8 mouse cellular contexts compared by ENCODE assay signal in the genomic region with DNA sequence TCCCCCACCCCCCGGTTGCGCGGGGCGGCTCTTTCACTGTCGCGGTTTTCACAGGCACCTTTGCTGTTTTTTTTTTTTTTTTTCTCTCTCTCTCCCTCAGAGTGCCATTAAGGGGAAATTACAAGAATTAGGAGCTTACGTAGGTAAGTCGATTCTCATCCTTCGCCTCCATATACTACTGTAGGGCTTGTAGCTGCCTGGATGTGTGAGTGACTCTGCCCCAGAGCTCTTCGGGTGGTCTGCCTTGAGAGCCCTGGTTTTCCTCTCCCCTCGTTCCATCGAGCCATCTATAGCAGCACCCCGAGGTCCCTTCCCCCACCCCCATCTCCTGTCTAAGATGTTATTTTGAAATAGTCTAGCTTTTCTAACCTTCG. TPM values are rescaled to one million over a fixed set of nuclear protein-coding genes. Genes with fewer than 3 reads are reported as not detected.
DNase-seq lines count a peak whose midpoint lies in the region; ATAC-seq and TF ChIP-seq lines count a peak whose summit lies in the region.

No protein-coding gene starts in this region.

- DNase-seq in cerebellum, adult 2 months: peak in 1 of 2 experiments; percentile 30
- DNase-seq in cerebellum, adult 8-10 months: no peak
- peak; percentile 33 for DNase-seq in spleen, postnatal 10 days (ENCODE audit: low spot score in 2 of 2)
- DNase-seq in spleen, adult 12 weeks (ENCODE audit: low spot score): no peak
- DNase-seq in hindbrain, embryonic 11.5 days (ENCODE audit: low spot score): peak; percentile 42
- peak; percentile 36 to 45 for DNase-seq in thymus, postnatal 36 days
- DNase-seq in gastrocnemius, postnatal 10 days: no peak

- no peaks in the 10 kb centered on the region for H3K36me3 ChIP-seq in hindbrain, embryonic 11.5 days (ENCODE audit: control insufficient read depth, insufficient read depth, low read length)
- H3K36me3 ChIP-seq in macrophage (ENCODE audit: inconsistent target): no peaks in the 10 kb centered on the region

- WGBS in cerebellum, adult 2 months: under 1% methylated on average over 14 of the region's 14 CpGs
- WGBS in hindbrain, embryonic 11.5 days: 3% methylated on average over 9 of the region's 14 CpGs
- WGBS in macrophage (ENCODE audit: missing documents): 4% methylated on average over 7 of the region's 14 CpGs

- TF ChIP-seq POLR2A in cerebellum, adult 2 months (IDR thresholded peaks at IDR 0.05; ENCODE audit: borderline replicate concordance, insufficient read depth, low read length): no peak

- no peaks in the 10 kb centered on the region for H3K9me3 ChIP-seq in hindbrain, embryonic 11.5 days (ENCODE audit: control insufficient read depth, low read length)

- H3K27me3 ChIP-seq in cerebellum, adult 2 months (ENCODE audit: control insufficient read depth, insufficient read depth, low read length): no peaks in the 10 kb centered on the region
- no peaks in the 10 kb centered on the region for H3K27me3 ChIP-seq in hindbrain, embryonic 11.5 days (ENCODE audit: control insufficient read depth, insufficient read depth, low read length)

- peaks cover 6% of the 10 kb centered on the region; the same call in 1 of the 2 replicates for H3K4me1 ChIP-seq in cerebellum, adult 2 months (ENCODE audit: control insufficient read depth, insufficient read depth, low read length)
- no peaks in the 10 kb centered on the region for H3K4me1 ChIP-seq in hindbrain, embryonic 11.5 days (replicated peaks; ENCODE audit: control insufficient read depth, insufficient read depth, low read length)

- ATAC-seq in hindbrain, embryonic 11.5 days (ENCODE audit: low FRiP score): peak; percentile 63

- H3K27ac ChIP-seq in cerebellum, adult 2 months (ENCODE audit: insufficient read depth, low read length): peak overlapping the region; percentile 70
- peak overlapping the region; percentile 88 for H3K27ac ChIP-seq in hindbrain, embryonic 11.5 days (ENCODE audit: low read depth, low read length)
- H3K27ac ChIP-seq in macrophage: no peak overlapping the region

- no peak for TF ChIP-seq CTCF in cerebellum, adult 2 months (IDR thresholded peaks at IDR 0.05; ENCODE audit: borderline replicate concordance, insufficient read depth, low read depth, low read length)

- peaks cover 52% of the 10 kb centered on the region for H3K79me2 ChIP-seq in macrophage (ENCODE audit: inconsistent target)

- H3K4me2 ChIP-seq in hindbrain, embryonic 11.5 days (replicated peaks; ENCODE audit: low read depth, low read length): peak overlapping the region; percentile 62

- peak overlapping the region; percentile 82 for H3K4me3 ChIP-seq in cerebellum, adult 2 months (replicated peaks; ENCODE audit: insufficient read depth, low read depth, low read length)
- peak overlapping the region; percentile 92 for H3K4me3 ChIP-seq in hindbrain, embryonic 11.5 days (ENCODE audit: low read depth, low read length)
- H3K4me3 ChIP-seq in macrophage (ENCODE audit: inconsistent target): peak overlapping the region; percentile 67

- peak overlapping the region; percentile 92 for H3K9ac ChIP-seq in hindbrain, embryonic 11.5 days (ENCODE audit: low read depth, low read length)

RNA-seq across cellular contexts. Expression of gene Zc3h14, which starts 0.6 kb away (rescaled TPM):
- polyA plus RNA-seq in cerebellum, adult 2 months (2012; rRNA removed): 104 and 105 TPM in 2 replicates
- 165 and 169 TPM in 2 replicates for polyA plus RNA-seq in hindbrain, embryonic 11.5 days (2014; fragmentation: Nextera tagmentation; extraction: Ambion mirVana)
- total RNA-seq in macrophage (2018; cell fraction: chromatin; rRNA removed): 100 to 1,000 TPM in 9 of 26 experiments, 10 to 100 TPM in 17; 26.4 to 162 (median 92.0) TPM
- 10 to 100 TPM; 37.2 to 55.8 (median 44.1) TPM for total RNA-seq in macrophage (2018; cell fraction: cytosol; rRNA removed)
- 10 to 100 TPM; 22.3 to 98.1 (median 57.0) TPM for total RNA-seq in macrophage (2018; cell fraction: nucleus; rRNA removed)
- 40.5 to 58.9 TPM (median 43.7 TPM) in 3 replicates for polyA plus RNA-seq in macrophage (2018)
- total RNA-seq in gastrocnemius, postnatal 10 days (2021): 10 to 100 TPM; 51.8 to 55.9 TPM

RNA-seq across cellular contexts. Expression of gene Ptpn21, which starts 10.2 kb away (rescaled TPM):
- 14.0 and 15.9 TPM in 2 replicates for polyA plus RNA-seq in cerebellum, adult 2 months (2012; rRNA removed)
- 6.0 and 6.4 TPM in 2 replicates for polyA plus RNA-seq in hindbrain, embryonic 11.5 days (2014; fragmentation: Nextera tagmentation; extraction: Ambion mirVana)
- 10 to 100 TPM in 13 of 26 experiments, 1 to 10 TPM in 13; 1.2 to 30.7 (median 10.5) TPM for total RNA-seq in macrophage (2018; cell fraction: chromatin; rRNA removed)
- total RNA-seq in macrophage (2018; cell fraction: cytosol; rRNA removed): 10 to 100 TPM in 8 of 26 experiments, 1 to 10 TPM in 18; 2.0 to 11.2 (median 5.4) TPM
- 10 to 100 TPM in 9 of 26 experiments, 1 to 10 TPM in 17; 2.9 to 25.7 (median 8.0) TPM for total RNA-seq in macrophage (2018; cell fraction: nucleus; rRNA removed)
- 5.1 to 9.5 TPM (median 6.2 TPM) in 3 replicates for polyA plus RNA-seq in macrophage (2018)
- 10 to 100 TPM; 33.5 to 39.8 TPM for total RNA-seq in gastrocnemius, postnatal 10 days (2021)

Comparison
In these comparisons a context has a peak if more than half of its experiments do, and no peak if none do; other contexts are left out.
1. DNase-seq: peak in spleen, postnatal 10 days (2 of 2), hindbrain, embryonic 11.5 days (single experiment) and thymus, postnatal 36 days (2 of 2); none in cerebellum, adult 8-10 months (single experiment), spleen, adult 12 weeks (single experiment) and gastrocnemius, postnatal 10 days (single experiment).
2. Peak in every context shown above with its lines, with median percentiles within 50 percentile points of each other: H3K4me3 ChIP-seq.